ENCODE assay signal across 8 mouse cellular contexts in genomic region chr2:115309856-115310631, GRCm38 (mm10).
DNase-seq lines count a peak whose midpoint lies in the region; ATAC-seq and TF ChIP-seq lines count a peak whose summit lies in the region.

No protein-coding gene starts in this region.

- no peaks in the 10 kb centered on the region for H3K36me3 ChIP-seq in heart, embryonic 12.5 days
- H3K36me3 ChIP-seq in kidney, embryonic 16.5 days (ENCODE audit: insufficient read depth, low read length) = no peaks in the 10 kb centered on the region
- H3K36me3 ChIP-seq in stomach, postnatal 0 days (ENCODE audit: control insufficient read depth, insufficient read depth, low read length) = no peaks in the 10 kb centered on the region
- no peaks in the 10 kb centered on the region for H3K36me3 ChIP-seq in midbrain, postnatal 0 days (ENCODE audit: insufficient read depth, low read length)

- no peak for DNase-seq in heart, postnatal 14 days
- DNase-seq in retina, postnatal 1 day = peak; percentile 6
- DNase-seq in retina, embryonic 14.5 days (ENCODE audit: low spot score) = no peak
- no peak for DNase-seq in stomach, postnatal 0 days (ENCODE audit: low spot score)
- DNase-seq in cerebellum, adult 11-12 months = no peak
- no peak for DNase-seq in midbrain, postnatal 0 days (ENCODE audit: low spot score)

- no peak overlapping the region for H3K4me3 ChIP-seq in heart, embryonic 12.5 days
- no peak overlapping the region for H3K4me3 ChIP-seq in kidney, embryonic 16.5 days (ENCODE audit: low read length)
- H3K4me3 ChIP-seq in stomach, postnatal 0 days (ENCODE audit: low read depth, low read length) = no peak overlapping the region
- no peak overlapping the region for H3K4me3 ChIP-seq in midbrain, postnatal 0 days (ENCODE audit: low read depth, low read length)

- TF ChIP-seq CTCF in stomach, postnatal 0 days (IDR thresholded peaks at IDR 0.05; ENCODE audit: low read depth) = no peak
- no peak for TF ChIP-seq CTCF in midbrain, postnatal 0 days (IDR thresholded peaks at IDR 0.05)

- TF ChIP-seq EP300 in stomach, postnatal 0 days (optimal IDR thresholded peaks at IDR 0.05) = no peak

- H3K27ac ChIP-seq in heart, embryonic 12.5 days (ENCODE audit: poor library complexity, severe bottlenecking) = no peak overlapping the region
- peak overlapping the region; percentile 67 for H3K27ac ChIP-seq in kidney, embryonic 16.5 days (ENCODE audit: low read length)
- H3K27ac ChIP-seq in stomach, postnatal 0 days (replicated peaks) = no peak overlapping the region
- no peak overlapping the region for H3K27ac ChIP-seq in midbrain, postnatal 0 days (ENCODE audit: low read depth, low read length)

- no peak overlapping the region for H3K9ac ChIP-seq in heart, embryonic 12.5 days
- no peak overlapping the region for H3K9ac ChIP-seq in kidney, embryonic 16.5 days (replicated peaks; ENCODE audit: low read length)
- no peak overlapping the region for H3K9ac ChIP-seq in stomach, postnatal 0 days (ENCODE audit: low read length)
- H3K9ac ChIP-seq in midbrain, postnatal 0 days (replicated peaks; ENCODE audit: low read length, poor library complexity, severe bottlenecking) = no peak overlapping the region

- peak; percentile 66 for ATAC-seq in heart, embryonic 12.5 days (ENCODE audit: insufficient number of reproducible peaks, low FRiP score)
- ATAC-seq in kidney, embryonic 16.5 days (ENCODE audit: low FRiP score, low TSS enrichment) = peak; percentile 94
- ATAC-seq in stomach, postnatal 0 days (ENCODE audit: low FRiP score, low TSS enrichment) = peak; percentile 8; the same call in 1 of the 2 replicates
- ATAC-seq in midbrain, postnatal 0 days (ENCODE audit: low FRiP score) = no peak

- peaks cover 10% of the 10 kb centered on the region; the same call in 1 of the 2 replicates for H3K4me1 ChIP-seq in heart, embryonic 12.5 days (replicated peaks)
- peaks cover 5% of the 10 kb centered on the region; the same call in 1 of the 2 replicates for H3K4me1 ChIP-seq in kidney, embryonic 16.5 days (ENCODE audit: insufficient read depth, low read length)
- no peaks in the 10 kb centered on the region for H3K4me1 ChIP-seq in stomach, postnatal 0 days (replicated peaks; ENCODE audit: control insufficient read depth, insufficient read depth)
- H3K4me1 ChIP-seq in midbrain, postnatal 0 days (ENCODE audit: insufficient read depth, low read length) = no peaks in the 10 kb centered on the region

- no peak overlapping the region for H3K4me2 ChIP-seq in heart, embryonic 12.5 days
- H3K4me2 ChIP-seq in kidney, embryonic 16.5 days (replicated peaks; ENCODE audit: low read depth, low read length) = no peak overlapping the region
- H3K4me2 ChIP-seq in stomach, postnatal 0 days (replicated peaks; ENCODE audit: low read depth) = no peak overlapping the region
- H3K4me2 ChIP-seq in midbrain, postnatal 0 days (ENCODE audit: low read depth, low read length, poor library complexity, severe bottlenecking) = no peak overlapping the region

- WGBS in heart, embryonic 12.5 days = 51% methylated on average over 4 of the region's 4 CpGs
- WGBS in kidney, embryonic 16.5 days = 15% methylated on average over 4 of the region's 4 CpGs
- 46% methylated on average over 4 of the region's 4 CpGs for WGBS in stomach, postnatal 0 days
- 46% methylated on average over 4 of the region's 4 CpGs for WGBS in midbrain, postnatal 0 days

- no peaks in the 10 kb centered on the region for H3K9me3 ChIP-seq in heart, embryonic 12.5 days (replicated peaks)
- H3K9me3 ChIP-seq in kidney, embryonic 16.5 days (ENCODE audit: low read length) = no peaks in the 10 kb centered on the region
- H3K9me3 ChIP-seq in stomach, postnatal 0 days (ENCODE audit: control insufficient read depth, low read length) = no peaks in the 10 kb centered on the region
- no peaks in the 10 kb centered on the region for H3K9me3 ChIP-seq in midbrain, postnatal 0 days (ENCODE audit: low read length)

- intact Hi-C loops in heart, postnatal 14 days (cut with DNase I) = no loop called here

- no peaks in the 10 kb centered on the region for H3K27me3 ChIP-seq in heart, embryonic 12.5 days (replicated peaks)
- H3K27me3 ChIP-seq in kidney, embryonic 16.5 days (ENCODE audit: insufficient read depth, low read length) = no peaks in the 10 kb centered on the region
- no peaks in the 10 kb centered on the region for H3K27me3 ChIP-seq in stomach, postnatal 0 days (ENCODE audit: control insufficient read depth, insufficient read depth, low read length)
- H3K27me3 ChIP-seq in midbrain, postnatal 0 days (ENCODE audit: insufficient read depth, low read length) = no peaks in the 10 kb centered on the region
